Mouse (Mus musculus): Measurements from ENCODE around the gene Cacng3.

Cacng3 gene

GRCm38 (mm10) chr7:122813724-122814123 lies 143.4 kb downstream of the Cacng3 start:
- in situ Hi-C loops (cut with MboI; ENCODE audit: unreplicated experiment in 2 of 2): no loop called here

GRCm38 (mm10) chr7:122817565-122817964 lies 147.3 kb downstream of the Cacng3 start:
- in situ Hi-C loops (cut with MboI; ENCODE audit: unreplicated experiment in 2 of 2): no loop called here
